Mouse (Mus musculus): Measurements from ENCODE around the gene Olfr771. TPM values are rescaled to one million over a fixed set of nuclear protein-coding genes. Genes with fewer than 3 reads are reported as not detected.
"Not testable (repeated sequence)": the region's sequence is repeated elsewhere in the genome, so short reads cannot be mapped to it uniquely, and the experiment has no call there.

Gene Olfr771
- not detected for polyA plus RNA-seq (2012; fragmentation: generic; extraction: Trizol)
- long read RNA-seq, experiment 1: 0 reads
- long read RNA-seq, experiment 2: 0 reads

DNA sequence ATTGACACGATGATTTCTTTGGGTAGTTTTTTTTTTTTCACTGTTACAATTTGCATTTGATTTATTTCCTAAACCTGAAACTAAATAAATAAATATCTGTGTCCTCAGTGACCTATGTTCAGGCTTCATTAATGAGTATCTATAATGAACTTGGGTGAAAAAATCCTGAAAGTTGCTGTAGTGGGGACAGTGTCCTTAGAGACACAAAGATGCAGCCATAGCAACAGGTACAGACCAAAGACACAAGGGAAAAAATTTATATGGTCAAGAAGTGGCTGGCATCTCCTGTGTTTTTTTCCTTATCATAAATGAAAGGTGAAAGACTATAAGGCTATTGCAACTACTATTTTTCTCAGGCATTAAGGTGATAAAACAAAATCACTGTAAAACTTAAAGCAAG, at the start of gene Olfr771:
Olfr771 (minus strand) TSS at position 101 of the 400 bp plus-strand sequence.
- H3ac ChIP-seq (ENCODE audit: control insufficient read depth, insufficient read length, low read depth): no peak within 1 kb of the TSS
- H3K79me2 ChIP-seq (ENCODE audit: control insufficient read depth, insufficient read depth): no peaks in the 10 kb centered on the region
- H3K4me3 ChIP-seq (ENCODE audit: insufficient read depth, poor library complexity, severe bottlenecking): no peak within 1 kb of the TSS
- no peaks in the 10 kb centered on the region for H3K27me3 ChIP-seq (ENCODE audit: control insufficient read depth, insufficient read depth, insufficient read length)
- no peaks in the 10 kb centered on the region for H3K36me3 ChIP-seq (ENCODE audit: control insufficient read depth, insufficient read depth)
- TF ChIP-seq MYOD1 (IDR thresholded peaks at IDR 0.05; ENCODE audit: control insufficient read depth, insufficient read length, low read depth): no peak
- TF ChIP-seq MAX (IDR thresholded peaks at IDR 0.05): no peak
- no peak for TF ChIP-seq USF1 (IDR thresholded peaks at IDR 0.05; ENCODE audit: low read depth)
- no peak for TF ChIP-seq CEBPB (IDR thresholded peaks at IDR 0.05; ENCODE audit: low read depth)
- TF ChIP-seq FOSL1 (IDR thresholded peaks at IDR 0.05; ENCODE audit: insufficient read depth, low read length, poor library complexity, severe bottlenecking): no peak
- no peak for TF ChIP-seq CTCF (IDR thresholded peaks at IDR 0.05; ENCODE audit: control insufficient read depth, insufficient read depth, insufficient read length)
- TF ChIP-seq MYOG (IDR thresholded peaks at IDR 0.05; ENCODE audit: control insufficient read depth, extremely low read depth, insufficient read length): no peak
- no peaks in the 10 kb centered on the region for H3K79me3 ChIP-seq (ENCODE audit: low read depth)

DNA sequence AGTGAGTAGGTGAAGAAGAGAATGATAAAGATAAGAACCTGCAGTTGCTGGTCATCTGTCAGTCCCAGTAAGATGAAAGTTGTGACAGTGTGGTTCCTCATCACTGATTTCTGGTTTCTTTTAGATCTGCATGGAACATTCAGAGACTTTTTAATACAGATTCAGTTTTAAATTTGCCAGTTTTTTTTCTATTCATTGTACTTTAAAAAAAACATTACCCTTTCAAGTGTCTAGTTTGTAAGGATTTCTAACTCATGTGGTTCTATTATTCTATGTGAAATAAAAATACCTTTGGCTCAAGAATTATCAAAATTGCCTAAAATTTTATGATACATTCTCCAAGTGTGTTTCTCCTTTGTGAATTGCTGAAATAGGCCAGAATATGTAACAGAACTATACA, 22.8 kb upstream of the Olfr771 start, which contains the start of gene Olfr773:
Olfr773 (minus strand) TSS at position 101 of the 400 bp plus-strand sequence.
- not testable (repeated sequence) for H3K79me2 ChIP-seq (ENCODE audit: control insufficient read depth, insufficient read depth); H3ac ChIP-seq (ENCODE audit: control insufficient read depth, insufficient read length, low read depth); H3K4me3 ChIP-seq (ENCODE audit: insufficient read depth, poor library complexity, severe bottlenecking); H3K27me3 ChIP-seq (ENCODE audit: control insufficient read depth, insufficient read depth, insufficient read length); H3K36me3 ChIP-seq (ENCODE audit: control insufficient read depth, insufficient read depth); H3K79me3 ChIP-seq (ENCODE audit: low read depth)

GRCm38 (mm10) chr10:129177821-129178220, 13.3 kb upstream of the Olfr771 start, which contains the start of gene Olfr772:
Gene Olfr772 (minus strand): TSS chr10:129177921.
- not testable (repeated sequence) for H3K79me3 ChIP-seq (ENCODE audit: low read depth); H3ac ChIP-seq (ENCODE audit: control insufficient read depth, insufficient read length, low read depth); H3K36me3 ChIP-seq (ENCODE audit: control insufficient read depth, insufficient read depth); H3K4me3 ChIP-seq (ENCODE audit: insufficient read depth, poor library complexity, severe bottlenecking); H3K79me2 ChIP-seq (ENCODE audit: control insufficient read depth, insufficient read depth); H3K27me3 ChIP-seq (ENCODE audit: control insufficient read depth, insufficient read depth, insufficient read length)

DNA sequence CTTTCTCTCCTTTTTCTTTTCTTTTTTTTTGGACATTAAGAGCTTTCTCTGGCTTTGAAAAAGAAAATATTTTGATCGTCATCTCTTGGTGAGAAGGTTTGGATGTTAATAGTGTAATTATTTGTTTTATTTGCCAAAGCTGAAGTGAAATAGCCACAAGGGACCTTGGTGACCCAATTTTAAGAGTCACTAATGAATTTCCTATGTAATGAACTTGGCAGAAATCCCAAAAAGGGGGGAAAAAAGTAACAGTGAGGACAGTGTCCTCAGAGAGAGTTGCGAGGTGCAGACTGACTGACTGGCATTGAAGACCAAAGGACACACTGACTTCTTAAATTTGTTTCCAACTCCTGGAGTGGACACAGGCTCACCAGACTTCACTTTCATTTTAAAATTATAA, 25.7 kb downstream of the Olfr771 start, which contains the start of gene Olfr770:
Olfr770 (minus strand) TSS at position 101 of the 400 bp plus-strand sequence.
- H3K79me2 ChIP-seq (ENCODE audit: control insufficient read depth, insufficient read depth): no peaks in the 10 kb centered on the region

GRCm38 (mm10) chr10:129117761-129118160, 46.8 kb downstream of the Olfr771 start, which contains the start of gene Olfr769:
Gene Olfr769 (minus strand): TSS chr10:129117861.
- TF ChIP-seq CTCF (IDR thresholded peaks at IDR 0.05; ENCODE audit: control insufficient read depth, insufficient read depth, insufficient read length) (no peak), CEBPB (IDR thresholded peaks at IDR 0.05; ENCODE audit: low read depth) (no peak)
- Histone ChIP-seq H3K36me3 (ENCODE audit: control insufficient read depth, insufficient read depth) (no peaks in the 10 kb centered on the region), H3ac (ENCODE audit: control insufficient read depth, insufficient read length, low read depth) (no peak within 1 kb of the TSS), H3K4me3 (ENCODE audit: insufficient read depth, poor library complexity, severe bottlenecking) (no peak within 1 kb of the TSS), H3K79me2 (ENCODE audit: control insufficient read depth, insufficient read depth) (no peaks in the 10 kb centered on the region), H3K79me3 (ENCODE audit: low read depth) (no peaks in the 10 kb centered on the region), H3K27me3 (ENCODE audit: control insufficient read depth, insufficient read depth, insufficient read length) (no peaks in the 10 kb centered on the region)

More for the DNA sequence above, 25.7 kb downstream of the Olfr771 start, which contains the start of gene Olfr770:
- Histone ChIP-seq H3K36me3 (ENCODE audit: control insufficient read depth, insufficient read depth) (no peaks in the 10 kb centered on the region), H3K27me3 (ENCODE audit: control insufficient read depth, insufficient read depth, insufficient read length) (no peaks in the 10 kb centered on the region), H3K4me3 (ENCODE audit: insufficient read depth, poor library complexity, severe bottlenecking) (no peak within 1 kb of the TSS), H3K79me3 (ENCODE audit: low read depth) (no peaks in the 10 kb centered on the region), H3ac (ENCODE audit: control insufficient read depth, insufficient read length, low read depth) (no peak within 1 kb of the TSS)
- no peak for TF ChIP-seq CTCF (IDR thresholded peaks at IDR 0.05; ENCODE audit: control insufficient read depth, insufficient read depth, insufficient read length)
- no peak for TF ChIP-seq FOSL1 (IDR thresholded peaks at IDR 0.05; ENCODE audit: insufficient read depth, low read length, poor library complexity, severe bottlenecking)
- TF ChIP-seq MYOG (IDR thresholded peaks at IDR 0.05; ENCODE audit: control insufficient read depth, extremely low read depth, insufficient read length): no peak
- TF ChIP-seq USF1 (IDR thresholded peaks at IDR 0.05; ENCODE audit: low read depth): no peak
- TF ChIP-seq CEBPB (IDR thresholded peaks at IDR 0.05; ENCODE audit: low read depth): no peak
- TF ChIP-seq MAX (IDR thresholded peaks at IDR 0.05): no peak

DNA sequence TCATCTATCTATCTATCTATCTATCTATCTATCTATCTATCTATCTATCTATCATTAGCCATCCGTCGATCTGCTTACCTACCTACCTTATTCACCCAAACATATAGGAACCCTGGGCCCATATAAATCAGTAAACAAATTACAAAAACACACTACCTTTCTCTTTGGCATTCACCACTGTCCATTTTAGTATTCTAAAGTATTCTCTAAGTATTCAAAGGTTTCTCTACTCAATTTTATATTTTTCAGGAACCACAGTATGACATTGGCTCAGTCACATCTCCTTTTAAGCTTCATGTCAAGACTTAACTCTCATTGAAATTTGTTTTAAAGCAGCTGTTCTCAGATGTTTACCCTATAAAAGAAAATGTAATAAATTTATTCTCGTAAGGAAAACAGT, 49.4 kb downstream of the Olfr771 start:
- Histone ChIP-seq H3K79me3 (ENCODE audit: low read depth) (no peaks in the 10 kb centered on the region), H3ac (ENCODE audit: control insufficient read depth, insufficient read length, low read depth) (no peak overlapping the region), H3K36me3 (ENCODE audit: control insufficient read depth, insufficient read depth) (no peaks in the 10 kb centered on the region), H3K27me3 (ENCODE audit: control insufficient read depth, insufficient read depth, insufficient read length) (no peaks in the 10 kb centered on the region), H3K79me2 (ENCODE audit: control insufficient read depth, insufficient read depth) (no peaks in the 10 kb centered on the region), H3K4me3 (ENCODE audit: insufficient read depth, poor library complexity, severe bottlenecking) (no peak overlapping the region)
- TF ChIP-seq CEBPB (IDR thresholded peaks at IDR 0.05; ENCODE audit: low read depth): no peak
- TF ChIP-seq MYOG (IDR thresholded peaks at IDR 0.05; ENCODE audit: control insufficient read depth, extremely low read depth, insufficient read length): no peak
- no peak for TF ChIP-seq USF1 (IDR thresholded peaks at IDR 0.05; ENCODE audit: low read depth)
- TF ChIP-seq MYOD1 (IDR thresholded peaks at IDR 0.05; ENCODE audit: control insufficient read depth, insufficient read length, low read depth): no peak
- no peak for TF ChIP-seq FOSL1 (IDR thresholded peaks at IDR 0.05; ENCODE audit: insufficient read depth, low read length, poor library complexity, severe bottlenecking)
- TF ChIP-seq MAX (IDR thresholded peaks at IDR 0.05): no peak
- no peak for TF ChIP-seq CTCF (IDR thresholded peaks at IDR 0.05; ENCODE audit: control insufficient read depth, insufficient read depth, insufficient read length)

Other genes with a start within 250 kb of the Olfr771 start
- 12.6 TPM for gene Rdh5, start 241.9 kb downstream of the Olfr771 start, polyA plus RNA-seq (2012; fragmentation: generic; extraction: Trizol)
- 204 TPM for gene Bloc1s1, start 240.7 kb downstream of the Olfr771 start, polyA plus RNA-seq (2012; fragmentation: generic; extraction: Trizol)
- 100 TPM for gene Itga7, start 230.9 kb downstream of the Olfr771 start, polyA plus RNA-seq (2012; fragmentation: generic; extraction: Trizol)
- gene Mettl7b, start 203.8 kb downstream of the Olfr771 start, polyA plus RNA-seq (2012; fragmentation: generic; extraction: Trizol): not detected
- gene Olfr9, start 175.3 kb downstream of the Olfr771 start, polyA plus RNA-seq (2012; fragmentation: generic; extraction: Trizol): not detected
- gene Olfr763, start 154.0 kb downstream of the Olfr771 start, polyA plus RNA-seq (2012; fragmentation: generic; extraction: Trizol): not detected
- gene Olfr764-ps1, start 124.9 kb downstream of the Olfr771 start, polyA plus RNA-seq (2012; fragmentation: generic; extraction: Trizol): not detected
- not detected for gene Olfr765, start 114.8 kb downstream of the Olfr771 start, polyA plus RNA-seq (2012; fragmentation: generic; extraction: Trizol)
- gene Olfr766-ps1, start 95.8 kb downstream of the Olfr771 start, polyA plus RNA-seq (2012; fragmentation: generic; extraction: Trizol): not detected
- not detected for gene Olfr767, start 81.8 kb downstream of the Olfr771 start, polyA plus RNA-seq (2012; fragmentation: generic; extraction: Trizol)
- gene Olfr768, start 65.4 kb downstream of the Olfr771 start, polyA plus RNA-seq (2012; fragmentation: generic; extraction: Trizol): not detected
- not detected for gene Olfr769, start 46.9 kb downstream of the Olfr771 start, polyA plus RNA-seq (2012; fragmentation: generic; extraction: Trizol)
- gene Olfr770, start 25.8 kb downstream of the Olfr771 start, polyA plus RNA-seq (2012; fragmentation: generic; extraction: Trizol): not detected
- not detected for gene Olfr772, start 13.2 kb upstream of the Olfr771 start, polyA plus RNA-seq (2012; fragmentation: generic; extraction: Trizol)
- not detected for gene Olfr773, start 22.7 kb upstream of the Olfr771 start, polyA plus RNA-seq (2012; fragmentation: generic; extraction: Trizol)
- gene Olfr774, start 71.5 kb upstream of the Olfr771 start, polyA plus RNA-seq (2012; fragmentation: generic; extraction: Trizol): not detected
- not detected for gene Olfr775, start 83.7 kb upstream of the Olfr771 start, polyA plus RNA-seq (2012; fragmentation: generic; extraction: Trizol)
- not detected for gene Olfr776, start 94.4 kb upstream of the Olfr771 start, polyA plus RNA-seq (2012; fragmentation: generic; extraction: Trizol)
- not detected for gene Olfr777, start 106.7 kb upstream of the Olfr771 start, polyA plus RNA-seq (2012; fragmentation: generic; extraction: Trizol)
- gene Olfr780, start 153.4 kb upstream of the Olfr771 start, polyA plus RNA-seq (2012; fragmentation: generic; extraction: Trizol): not detected
- gene Olfr781, start 164.1 kb upstream of the Olfr771 start, polyA plus RNA-seq (2012; fragmentation: generic; extraction: Trizol): not detected
- gene Olfr782, start 184.1 kb upstream of the Olfr771 start, polyA plus RNA-seq (2012; fragmentation: generic; extraction: Trizol): not detected
- 0.02 TPM for gene Olfr784, start 219.3 kb upstream of the Olfr771 start, polyA plus RNA-seq (2012; fragmentation: generic; extraction: Trizol)
- gene Olfr785, start 240.7 kb upstream of the Olfr771 start, polyA plus RNA-seq (2012; fragmentation: generic; extraction: Trizol): not detected

All from C2C12 (cell line).